Mouse (Mus musculus) liver, adult 2 months (tissue): Measurements from ENCODE around the gene Nf2. TPM values are rescaled to one million over a fixed set of nuclear protein-coding genes. Genes with fewer than 3 reads are reported as not detected.
"Not testable (repeated sequence)": the region's sequence is repeated elsewhere in the genome, so short reads cannot be mapped to it uniquely, and the experiment has no call there.

Experiments
- DNase-seq: peaks from one replicate; pipeline ENCODE4 v3.0.0-alpha.2; 2011; ENCODE audit warnings: low read depth, low spot score; ENCODE audit errors: extremely low read depth
- H3K27ac ChIP-seq: fragments of 200-500 bp; replicated peaks from 2 replicates; pipeline ENCODE4 v1.5.1; 2012; ENCODE audit warnings: low read depth, mild to moderate bottlenecking, control low read depth, inconsistent platforms, low read length; ENCODE audit not compliant: insufficient read depth
- H3K27me3 ChIP-seq: fragments of 200-500 bp; 2 replicates; pipeline ENCODE4 v1.6.1; 2012; ENCODE audit warnings: mild to moderate bottlenecking, moderate library complexity, low read length, inconsistent platforms; ENCODE audit not compliant: control insufficient read depth, insufficient read depth
- H3K36me3 ChIP-seq: fragments of 200-500 bp; 2 replicates; pipeline ENCODE4 v1.6.1; 2012; ENCODE audit warnings: low read length, inconsistent platforms; ENCODE audit not compliant: control insufficient read depth, insufficient read depth
- H3K4me1 ChIP-seq: fragments of 200-500 bp; 2 replicates; pipeline ENCODE4 v1.6.1; 2011; ENCODE audit warnings: low read length; ENCODE audit not compliant: control insufficient read depth, insufficient read depth
- H3K4me3 ChIP-seq: fragments of 200-500 bp; 2 replicates; pipeline ENCODE4 v1.5.1; 2011; ENCODE audit warnings: low read depth, mild to moderate bottlenecking, control low read depth, low read length, moderate library complexity; ENCODE audit not compliant: insufficient read depth
- H3K79me2 ChIP-seq: fragments of 200-500 bp; 2 replicates; pipeline ENCODE4 v1.6.1; 2012; ENCODE audit warnings: inconsistent platforms, mild to moderate bottlenecking, low read length, moderate library complexity; ENCODE audit not compliant: control insufficient read depth, insufficient read depth
- H3K9ac ChIP-seq: fragments of 200-500 bp; 2 replicates; pipeline ENCODE4 v1.6.1; 2012; ENCODE audit warnings: low read depth, mild to moderate bottlenecking, control low read depth, inconsistent platforms, low read length
- CTCF ChIP-seq: fragments of 200-500 bp; IDR thresholded peaks from 2 replicates; pipeline ENCODE4 v1.5.1; 2011; ENCODE audit warnings: low read depth, low read length, control low read depth
- POLR2A ChIP-seq: fragments of 200-500 bp; IDR thresholded peaks from 2 replicates; pipeline ENCODE4 v1.6.1; 2011; ENCODE audit warnings: low read length, control low read depth; ENCODE audit not compliant: insufficient read depth; ENCODE audit errors: extremely low read depth
- WGBS: fragments of 180-500 bp; shearing (Covaris S2); methylation state at CpG from one replicate; pipeline ENCODE4 v1.1.7; 2018; 5-methylcytosine and 5-hydroxymethylcytosine counted together
- polyA plus RNA-seq: library from polyadenylated mRNA; depleted of rRNA; stranded (reverse); fragments of >200 nt; gene quantifications from 2 replicates; pipeline ENCODE4 v1.2.3, GENCODE M21; 2012
- total RNA-seq: library from RNA; depleted of rRNA; stranded (reverse); fragments of >200 nt; gene quantifications from 2 replicates; pipeline ENCODE4 v1.2.3, GENCODE M21; 2014

The Nf2 gene
- total and polyA plus RNA-seq, 2 experiments = 11.1 to 16.4 TPM

GRCm38 (mm10) chr11:4806031-4806715 lies 43.2 kb downstream of the Nf2 start:
- H3K79me2 ChIP-seq = no peaks in the 10 kb centered on the region
- H3K27ac ChIP-seq = no peak overlapping the region
- no peak overlapping the region for H3K4me3 ChIP-seq
- no peaks in the 10 kb centered on the region for H3K27me3 ChIP-seq
- WGBS = 97% methylated on average over 6 of the region's 6 CpGs
- H3K4me1 ChIP-seq = no peaks in the 10 kb centered on the region
- H3K36me3 ChIP-seq = peaks cover 23% of the 10 kb centered on the region
- no peak overlapping the region for H3K9ac ChIP-seq
- DNase-seq = no peak
- TF ChIP-seq CTCF = no peak
- no peak for TF ChIP-seq POLR2A

GRCm38 (mm10) chr11:4804921-4805562 lies 44.3 kb downstream of the Nf2 start:
- TF ChIP-seq POLR2A (no peak), CTCF (no peak)
- no peaks in the 10 kb centered on the region; the same call in 1 of the 2 replicates for H3K79me2 ChIP-seq
- 92% methylated on average over 6 of the region's 6 CpGs for WGBS
- no peaks in the 10 kb centered on the region for H3K4me1 ChIP-seq
- no peaks in the 10 kb centered on the region for H3K27me3 ChIP-seq
- no peak overlapping the region for H3K4me3 ChIP-seq
- peaks cover 23% of the 10 kb centered on the region for H3K36me3 ChIP-seq
- DNase-seq = no peak
- no peak overlapping the region for H3K27ac ChIP-seq
- no peak overlapping the region for H3K9ac ChIP-seq

- DNase-seq = no peak
- Histone ChIP-seq H3K4me3 (no peak overlapping the region), H3K27ac (no peak overlapping the region), H3K9ac (no peak overlapping the region), H3K79me2 (no peaks in the 10 kb centered on the region; the same call in 1 of the 2 replicates), H3K36me3 (peaks cover 30% of the 10 kb centered on the region), H3K4me1 (no peaks in the 10 kb centered on the region), H3K27me3 (no peaks in the 10 kb centered on the region)
- no peak for TF ChIP-seq POLR2A
- no peak for TF ChIP-seq CTCF
- WGBS = 73% methylated on average over 7 of the region's 7 CpGs
These were observed 45.4 kb downstream of the Nf2 start for GRCm38 (mm10) chr11:4803951-4804350.

GRCm38 (mm10) chr11:4803426-4803825 lies 45.9 kb downstream of the Nf2 start:
- DNase-seq = no peak
- H3K4me1 ChIP-seq = no peaks in the 10 kb centered on the region
- no peak overlapping the region for H3K4me3 ChIP-seq
- no peak overlapping the region for H3K9ac ChIP-seq
- TF ChIP-seq POLR2A (no peak), CTCF (no peak)
- H3K27ac ChIP-seq = no peak overlapping the region
- peaks cover 31% of the 10 kb centered on the region for H3K36me3 ChIP-seq
- no peaks in the 10 kb centered on the region; the same call in 1 of the 2 replicates for H3K79me2 ChIP-seq
- 89% methylated on average over 7 of the region's 7 CpGs for WGBS
- H3K27me3 ChIP-seq = no peaks in the 10 kb centered on the region

GRCm38 (mm10) chr11:4803008-4803407 lies 46.3 kb downstream of the Nf2 start:
- TF ChIP-seq CTCF = no peak
- TF ChIP-seq POLR2A = no peak
- H3K4me3 ChIP-seq = no peak overlapping the region
- no peaks in the 10 kb centered on the region for H3K27me3 ChIP-seq
- 94% methylated on average over 9 of the region's 9 CpGs for WGBS
- H3K36me3 ChIP-seq = peaks cover 29% of the 10 kb centered on the region
- no peak overlapping the region for H3K9ac ChIP-seq
- DNase-seq = no peak
- H3K79me2 ChIP-seq = no peaks in the 10 kb centered on the region; the same call in 1 of the 2 replicates
- no peaks in the 10 kb centered on the region for H3K4me1 ChIP-seq
- no peak overlapping the region for H3K27ac ChIP-seq

GRCm38 (mm10) chr11:4802401-4802800 lies 46.9 kb downstream of the Nf2 start:
- peaks cover 28% of the 10 kb centered on the region for H3K36me3 ChIP-seq
- WGBS = 94% methylated on average over 2 of the region's 2 CpGs
- not testable (repeated sequence) for H3K79me2 ChIP-seq

More at GRCm38 (mm10) chr11:4802401-4802800, 46.9 kb downstream of the Nf2 start:
- H3K4me3 ChIP-seq, H3K27ac ChIP-seq, H3K27me3 ChIP-seq, H3K9ac ChIP-seq, H3K4me1 ChIP-seq: not testable (repeated sequence)
- peak; percentile 19 for DNase-seq
